Comparison of ENCODE assay signal across 35 mouse cellular contexts in genomic region chr1:72509551-72509950, GRCm38 (mm10). TPM values are rescaled to one million over a fixed set of nuclear protein-coding genes. Genes with fewer than 3 reads are reported as not detected.
"Had no signal": no experiment of that assay in that cellular context is flagged by ENCODE, and none has a peak within 500 bp of the region (broad histone marks: within the 10 kb centered on the region; RNA-seq: fewer than 3 reads in every experiment).

No protein-coding gene starts in this region.

- H3K36me3 ChIP-seq: limb, embryonic 10.5 days; limb, embryonic 12.5 days; limb, embryonic 13.5 days; limb, embryonic 15.5 days; liver, embryonic 12.5 days; liver, embryonic 13.5 days; liver, embryonic 15.5 days; lung, embryonic 15.5 days; midbrain, embryonic 10.5 days; midbrain, embryonic 12.5 days; midbrain, embryonic 13.5 days; midbrain, embryonic 15.5 days; neural tube, embryonic 12.5 days had no signal

- H3K27ac ChIP-seq: limb, embryonic 10.5 days; limb, embryonic 12.5 days; limb, embryonic 13.5 days; limb, embryonic 15.5 days; liver, embryonic 12.5 days; liver, embryonic 13.5 days; liver, embryonic 14.5 days; liver, embryonic 15.5 days; lung, embryonic 15.5 days; macrophage; midbrain, embryonic 10.5 days; midbrain, embryonic 12.5 days; midbrain, embryonic 13.5 days; midbrain, embryonic 15.5 days; neural tube, embryonic 12.5 days had no signal

- DNase-seq: left cerebral cortex, postnatal 4 days; liver; liver, embryonic 13.5 days; liver, postnatal 0 days; lung, adult 2 months; lung, embryonic 14.5 days; lung, postnatal 10 days; lung, postnatal 14 days; midbrain, embryonic 14.5 days had no signal

- H3K9me3 ChIP-seq: limb, embryonic 10.5 days; limb, embryonic 12.5 days; limb, embryonic 13.5 days; limb, embryonic 15.5 days; liver, embryonic 12.5 days; liver, embryonic 13.5 days; liver, embryonic 15.5 days; lung, embryonic 15.5 days; megakaryocyte, embryonic 14.5 days; midbrain, embryonic 10.5 days; midbrain, embryonic 12.5 days; midbrain, embryonic 13.5 days; midbrain, embryonic 15.5 days; neural tube, embryonic 12.5 days had no signal

- H3K4me1 ChIP-seq: limb, embryonic 13.5 days; limb, embryonic 15.5 days; liver, embryonic 12.5 days; liver, embryonic 13.5 days; liver, embryonic 15.5 days; lung, embryonic 15.5 days; megakaryocyte, embryonic 14.5 days; midbrain, embryonic 10.5 days; midbrain, embryonic 13.5 days; midbrain, embryonic 15.5 days had no signal

- H3K27me3 ChIP-seq: limb, embryonic 12.5 days; limb, embryonic 13.5 days; limb, embryonic 15.5 days; liver, embryonic 12.5 days; liver, embryonic 13.5 days; liver, embryonic 15.5 days; lung, embryonic 15.5 days; megakaryocyte, embryonic 14.5 days; midbrain, embryonic 12.5 days; midbrain, embryonic 13.5 days; midbrain, embryonic 15.5 days; neural tube, embryonic 12.5 days had no signal

- H3K9ac ChIP-seq: limb, embryonic 12.5 days; limb, embryonic 13.5 days; limb, embryonic 15.5 days; liver, embryonic 12.5 days; liver, embryonic 13.5 days; liver, embryonic 14.5 days; liver, embryonic 15.5 days; liver, postnatal 0 days; lung, embryonic 14.5 days; lung, embryonic 15.5 days; midbrain, embryonic 12.5 days; midbrain, embryonic 13.5 days; midbrain, embryonic 15.5 days; neural tube, embryonic 12.5 days had no signal

- H3K4me2 ChIP-seq: limb, embryonic 12.5 days; limb, embryonic 13.5 days; limb, embryonic 15.5 days; liver, embryonic 11.5 days; liver, embryonic 12.5 days; liver, embryonic 13.5 days; liver, embryonic 15.5 days; lung, embryonic 14.5 days; lung, embryonic 15.5 days; midbrain, embryonic 11.5 days; midbrain, embryonic 12.5 days; midbrain, embryonic 13.5 days; midbrain, embryonic 15.5 days; neural tube, embryonic 12.5 days had no signal

- ATAC-seq: liver, embryonic 12.5 days; liver, postnatal 0 days; lung, postnatal 0 days; midbrain, embryonic 13.5 days; midbrain, embryonic 15.5 days; midbrain, embryonic 16.5 days had no signal

- H3K4me3 ChIP-seq: limb, embryonic 10.5 days; limb, embryonic 12.5 days; limb, embryonic 13.5 days; limb, embryonic 15.5 days; liver, embryonic 12.5 days; liver, embryonic 13.5 days; liver, embryonic 15.5 days; lung, embryonic 15.5 days; megakaryocyte, embryonic 14.5 days; midbrain, embryonic 10.5 days; midbrain, embryonic 12.5 days; midbrain, embryonic 13.5 days; midbrain, embryonic 15.5 days; myocyte; neural tube, embryonic 12.5 days had no signal

RNA-seq across cellular contexts. Expression of gene March4, which starts 27.2 kb away (rescaled TPM):
- total RNA-seq: liver, adult 2 months; megakaryocyte, adult 5-6 weeks; megakaryocyte-erythroid progenitor cell, adult 5-6 weeks; monocyte, adult 5-6 weeks had no signal
- polyA plus RNA-seq: limb, embryonic 10.5 days; limb, embryonic 11.5 days; limb, embryonic 12.5 days; limb, embryonic 13.5 days; limb, embryonic 15.5 days; liver, adult 2 months; liver, embryonic 11.5 days; liver, embryonic 12.5 days; liver, embryonic 13.5 days; liver, embryonic 14.5 days; liver, embryonic 15.5 days; liver, embryonic 16.5 days; liver, postnatal 0 days; lung, embryonic 14.5 days; macrophage had no signal
